In the genomic region with DNA sequence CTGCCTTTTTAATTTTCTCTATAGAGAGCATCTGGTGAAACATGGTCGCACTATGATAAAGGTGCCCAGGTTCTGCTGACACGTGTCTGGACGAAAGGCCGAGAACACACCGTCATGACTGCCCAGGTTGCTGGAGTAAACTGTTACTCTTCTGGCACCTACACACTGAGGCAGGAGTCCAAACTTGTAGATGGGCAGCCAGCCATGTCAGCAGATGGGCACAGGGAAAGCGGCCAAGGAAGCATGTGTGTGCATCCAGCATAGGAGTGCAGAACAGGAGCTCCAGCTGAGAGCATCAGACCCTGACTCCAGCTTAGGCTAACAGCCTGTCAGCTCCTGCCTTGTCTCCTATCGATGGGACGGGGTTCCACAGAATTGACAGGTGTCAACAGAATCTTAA, we compare ENCODE assay signal across 8 mouse cellular contexts. TPM values are rescaled to one million over a fixed set of nuclear protein-coding genes. Genes with fewer than 3 reads are reported as not detected.
A peak's percentile ranks its signal among the peaks of the same experiment; 100 is the strongest.
DNase-seq lines count a peak whose midpoint lies in the region; ATAC-seq lines count a peak whose summit lies in the region.
"Had no signal": no experiment of that assay in that cellular context is flagged by ENCODE, and none has a peak within 500 bp of the region (broad histone marks: within the 10 kb centered on the region; RNA-seq: fewer than 3 reads in every experiment).

No protein-coding gene starts in this region.

- peak; percentile 61 for DNase-seq in midbrain, embryonic 14.5 days
- no peak for DNase-seq in midbrain, embryonic 11.5 days (ENCODE audit: low spot score, missing footprints)
- DNase-seq in cerebellum, postnatal 25 days = peak; percentile 98 to 99
- DNase-seq in heart, postnatal 25 days (ENCODE audit: low spot score) = peak; percentile 1
- peak; percentile 81 to 92 for DNase-seq in left cerebral cortex, adult 18-20 months (ENCODE audit: low spot score in 2 of 2)
- peak; percentile 70 for DNase-seq in skeletal muscle tissue, adult 2 months (ENCODE audit: low read depth, low spot score)

- no peaks in the 10 kb centered on the region for H3K36me3 ChIP-seq in midbrain, embryonic 14.5 days (ENCODE audit: control insufficient read depth, insufficient read depth, low read length)
- H3K36me3 ChIP-seq in midbrain, embryonic 11.5 days (ENCODE audit: control insufficient read depth, insufficient read depth, low read length) = no peaks in the 10 kb centered on the region
- H3K36me3 ChIP-seq in liver, embryonic 12.5 days = no peaks in the 10 kb centered on the region
- H3K36me3 ChIP-seq: heart, embryonic 15.5 days had no signal

- H3K4me1 ChIP-seq in midbrain, embryonic 14.5 days (ENCODE audit: control insufficient read depth, insufficient read depth, low read length) = no peaks in the 10 kb centered on the region
- H3K4me1 ChIP-seq in midbrain, embryonic 11.5 days (ENCODE audit: control insufficient read depth, insufficient read depth, low read length) = no peaks in the 10 kb centered on the region
- no peaks in the 10 kb centered on the region for H3K4me1 ChIP-seq in liver, embryonic 12.5 days
- H3K4me1 ChIP-seq: heart, embryonic 15.5 days had no signal

- H3K9me3 ChIP-seq in midbrain, embryonic 14.5 days (ENCODE audit: control insufficient read depth, low read length) = no peaks in the 10 kb centered on the region
- H3K9me3 ChIP-seq in midbrain, embryonic 11.5 days (ENCODE audit: control insufficient read depth, low read length) = no peaks in the 10 kb centered on the region
- no peaks in the 10 kb centered on the region for H3K9me3 ChIP-seq in liver, embryonic 12.5 days (replicated peaks)
- H3K9me3 ChIP-seq: heart, embryonic 15.5 days had no signal

- no peak overlapping the region for H3K9ac ChIP-seq in midbrain, embryonic 14.5 days (replicated peaks; ENCODE audit: low read length)
- H3K9ac ChIP-seq in midbrain, embryonic 11.5 days (ENCODE audit: low read length) = no peak overlapping the region
- H3K9ac ChIP-seq in liver, embryonic 12.5 days = no peak overlapping the region
- H3K9ac ChIP-seq: heart, embryonic 15.5 days had no signal

- H3K4me3 ChIP-seq in midbrain, embryonic 14.5 days (replicated peaks; ENCODE audit: low read depth, low read length) = no peak overlapping the region
- H3K4me3 ChIP-seq in midbrain, embryonic 11.5 days (ENCODE audit: low read depth, low read length) = no peak overlapping the region
- no peak overlapping the region for H3K4me3 ChIP-seq in liver, embryonic 12.5 days
- H3K4me3 ChIP-seq: heart, embryonic 15.5 days had no signal

- intact Hi-C loops in heart, postnatal 25 days (cut with DNase I) = no loop called here

- H3K27ac ChIP-seq in midbrain, embryonic 14.5 days (replicated peaks; ENCODE audit: low read depth, low read length) = no peak overlapping the region
- no peak overlapping the region for H3K27ac ChIP-seq in midbrain, embryonic 11.5 days (ENCODE audit: low read depth, low read length)
- no peak overlapping the region for H3K27ac ChIP-seq in liver, embryonic 12.5 days
- H3K27ac ChIP-seq: heart, embryonic 15.5 days had no signal

- no peak overlapping the region for H3K4me2 ChIP-seq in midbrain, embryonic 14.5 days (ENCODE audit: low read length)
- H3K4me2 ChIP-seq in midbrain, embryonic 11.5 days = no peak overlapping the region
- no peak overlapping the region for H3K4me2 ChIP-seq in liver, embryonic 12.5 days
- H3K4me2 ChIP-seq: heart, embryonic 15.5 days had no signal

- 80% methylated on average over 8 of the region's 8 CpGs for WGBS in midbrain, embryonic 14.5 days
- 92% methylated on average over 8 of the region's 8 CpGs for WGBS in midbrain, embryonic 11.5 days
- WGBS in liver, embryonic 12.5 days (ENCODE audit: insufficient replicate concordance) = 79% methylated on average over 8 of the region's 8 CpGs

- no peak for ATAC-seq in midbrain, embryonic 14.5 days (ENCODE audit: low FRiP score, low TSS enrichment)
- ATAC-seq in midbrain, embryonic 11.5 days (ENCODE audit: low FRiP score) = no peak
- ATAC-seq in liver, embryonic 12.5 days = no peak

- no peaks in the 10 kb centered on the region for H3K27me3 ChIP-seq in midbrain, embryonic 14.5 days (ENCODE audit: control insufficient read depth, insufficient read depth, low read length)
- H3K27me3 ChIP-seq in midbrain, embryonic 11.5 days (ENCODE audit: control insufficient read depth, insufficient read depth, low read length) = no peaks in the 10 kb centered on the region
- no peaks in the 10 kb centered on the region for H3K27me3 ChIP-seq in liver, embryonic 12.5 days (replicated peaks)
- H3K27me3 ChIP-seq: heart, embryonic 15.5 days had no signal

RNA-seq across cellular contexts. Expression of a gene that starts 37.1 kb away (rescaled TPM):
- polyA plus RNA-seq in midbrain, embryonic 14.5 days (2014; fragmentation: Nextera tagmentation; extraction: Ambion mirVana) = 202 and 219 TPM in 2 replicates
- polyA plus RNA-seq in midbrain, embryonic 11.5 days (2014; fragmentation: Nextera tagmentation; extraction: Ambion mirVana) = 119 and 122 TPM in 2 replicates
- 100 to 1,000 TPM; 100 to 105 TPM for total RNA-seq in heart, postnatal 25 days (2021)
- 10 to 100 TPM; 81.2 to 85.1 TPM for total RNA-seq in left cerebral cortex, adult 18-20 months (2021)
- 102 TPM in 2 replicates for polyA plus RNA-seq in liver, embryonic 12.5 days (2016; fragmentation: Nextera tagmentation; extraction: Ambion mirVana)

RNA-seq across cellular contexts. Expression of a gene that starts 41.8 kb away (rescaled TPM):
- polyA plus RNA-seq in midbrain, embryonic 14.5 days (2014; fragmentation: Nextera tagmentation; extraction: Ambion mirVana) = 34.1 and 43.6 TPM in 2 replicates
- 42.8 and 46.4 TPM in 2 replicates for polyA plus RNA-seq in midbrain, embryonic 11.5 days (2014; fragmentation: Nextera tagmentation; extraction: Ambion mirVana)
- 10 to 100 TPM; 65.2 to 72.8 TPM for total RNA-seq in heart, postnatal 25 days (2021)
- total RNA-seq in left cerebral cortex, adult 18-20 months (2021) = 10 to 100 TPM; 53.8 to 58.2 TPM
- 9.5 and 9.7 TPM in 2 replicates for polyA plus RNA-seq in liver, embryonic 12.5 days (2016; fragmentation: Nextera tagmentation; extraction: Ambion mirVana)

RNA-seq across cellular contexts. Expression of a gene that starts 58.8 kb away (rescaled TPM):
- polyA plus RNA-seq in midbrain, embryonic 14.5 days (2014; fragmentation: Nextera tagmentation; extraction: Ambion mirVana) = 0.20 and 0.25 TPM in 2 replicates
- 0.25 and 0.48 TPM in 2 replicates for polyA plus RNA-seq in midbrain, embryonic 11.5 days (2014; fragmentation: Nextera tagmentation; extraction: Ambion mirVana)
- under 1 TPM; 0.36 to 0.42 TPM for total RNA-seq in heart, postnatal 25 days (2021)
- total RNA-seq in left cerebral cortex, adult 18-20 months (2021) = 10 to 100 TPM; 11.4 to 14.3 TPM
- polyA plus RNA-seq in liver, embryonic 12.5 days (2016; fragmentation: Nextera tagmentation; extraction: Ambion mirVana) = not detected in 2 replicates
